Mouse (Mus musculus) heart, adult 2 months (tissue): ENCODE measurements around the gene Kdm6a. TPM values are rescaled to one million over a fixed set of nuclear protein-coding genes. Genes with fewer than 3 reads are reported as not detected.

Experiments
- DNase-seq, 2 experiments: peaks; one replicate each; pipeline ENCODE4 v3.0.0; 2021
- H3K27ac ChIP-seq: fragments of 200-600 bp; 2 replicates; pipeline ENCODE4 v1.8.1; 2022
- H3K27me3 ChIP-seq: fragments of 200-500 bp; 2 replicates; pipeline ENCODE4 v1.6.1; 2012; ENCODE audit warnings: mild to moderate bottlenecking, low read length, inconsistent platforms, mixed read lengths; ENCODE audit not compliant: control insufficient read depth, insufficient read depth
- H3K36me3 ChIP-seq: fragments of 200-500 bp; 2 replicates; pipeline ENCODE4 v1.6.1; 2012; ENCODE audit warnings: low read length, inconsistent platforms; ENCODE audit not compliant: control insufficient read depth, insufficient read depth
- H3K4me1 ChIP-seq: fragments of 200-500 bp; 2 replicates; pipeline ENCODE4 v1.6.1; 2011; ENCODE audit warnings: low read length; ENCODE audit not compliant: control insufficient read depth, insufficient read depth
- H3K4me3 ChIP-seq: fragments of 200-600 bp; 2 replicates; pipeline ENCODE4 v1.8.1; 2022
- H3K79me2 ChIP-seq: fragments of 200-500 bp; replicated peaks from 2 replicates; pipeline ENCODE4 v1.6.1; 2012; ENCODE audit warnings: mild to moderate bottlenecking, inconsistent platforms, low read length, moderate library complexity, mixed read lengths; ENCODE audit not compliant: control insufficient read depth, insufficient read depth
- H3K9ac ChIP-seq: fragments of 200-500 bp; 2 replicates; pipeline ENCODE4 v1.6.1; 2012; ENCODE audit warnings: low read depth, mild to moderate bottlenecking, control low read depth, inconsistent platforms, low read length, mixed read lengths
- CTCF ChIP-seq: fragments of 200-600 bp; IDR thresholded peaks from 2 replicates; pipeline ENCODE4 v1.8.1; 2022; ENCODE audit warnings: antibody characterized with exemption, mild to moderate bottlenecking, moderate library complexity
- EP300 ChIP-seq: fragments of 200-500 bp; IDR thresholded peaks from 2 replicates; pipeline ENCODE4 v1.6.1; 2011; ENCODE audit warnings: low read depth, low read length, control low read depth; ENCODE audit not compliant: insufficient read depth
- POLR2A ChIP-seq: fragments of 200-500 bp; IDR thresholded peaks from 2 replicates; pipeline ENCODE4 v1.6.1; 2011; ENCODE audit warnings: mild to moderate bottlenecking, low read depth, low read length, control low read depth; ENCODE audit not compliant: insufficient read depth
- WGBS: fragments of 180-500 bp; shearing (Covaris S2); methylation state at CpG from one replicate; pipeline ENCODE4 v1.1.7; 2018; 5-methylcytosine and 5-hydroxymethylcytosine counted together
- intact Hi-C: fragments of 180-260 bp; cut with DNase I; formaldehyde crosslinking; loops from one replicate; pipeline ENCODE4 v1.15.1; 2025
- polyA plus RNA-seq: library from polyadenylated mRNA; depleted of rRNA; stranded (reverse); fragments of >200 nt; gene quantifications from 2 replicates; pipeline ENCODE4 v1.2.3, GENCODE M21; 2012; rRNA removed
- total RNA-seq, 2 experiments: library from RNA; stranded (reverse); gene quantifications; 2 replicates each; pipeline ENCODE4 v1.2.3; 2021

The Kdm6a gene
- total and polyA plus RNA-seq, 3 experiments = 7.0 to 33.5 (median 22.5) TPM

DNA sequence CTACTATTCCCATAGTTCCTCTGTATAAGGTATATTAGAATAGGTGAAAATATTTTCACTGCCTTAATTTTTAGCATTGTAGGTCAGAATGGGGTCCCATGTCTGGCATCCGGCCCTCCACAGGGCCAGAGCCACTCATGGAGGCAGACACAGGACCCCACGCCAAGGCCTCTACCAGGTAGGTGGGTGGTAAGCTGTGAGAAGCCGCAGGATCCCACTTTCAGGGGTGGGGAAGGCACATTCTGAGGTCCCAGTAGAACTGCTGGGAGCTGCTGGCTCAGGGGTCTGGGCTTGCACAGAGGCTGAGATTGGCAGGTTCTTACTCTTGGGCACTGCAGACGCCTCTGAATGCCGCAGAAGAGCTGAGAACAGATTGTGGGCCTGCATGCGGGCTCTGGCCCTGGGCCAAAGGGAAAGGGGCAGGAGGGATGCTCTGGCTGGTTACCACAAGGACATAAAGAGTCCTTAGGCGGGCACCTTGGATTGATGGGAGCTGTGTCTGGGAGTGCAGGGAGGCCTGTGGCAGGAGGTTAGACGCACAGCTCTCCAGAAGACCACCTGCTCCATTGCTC, 95.9 kb downstream of the Kdm6a start:
- Histone ChIP-seq H3K27me3 (no peaks in the 10 kb centered on the region), H3K4me3 (no peak overlapping the region), H3K27ac (no peak overlapping the region), H3K36me3 (no peaks in the 10 kb centered on the region), H3K79me2 (no peaks in the 10 kb centered on the region), H3K4me1 (no peaks in the 10 kb centered on the region), H3K9ac (no peak overlapping the region)
- 91% methylated on average over 8 of the region's 8 CpGs for WGBS
- intact Hi-C loops = no loop called here
- TF ChIP-seq POLR2A = no peak
- no peak for TF ChIP-seq CTCF
- TF ChIP-seq EP300 = no peak
- no peak for DNase-seq

DNA sequence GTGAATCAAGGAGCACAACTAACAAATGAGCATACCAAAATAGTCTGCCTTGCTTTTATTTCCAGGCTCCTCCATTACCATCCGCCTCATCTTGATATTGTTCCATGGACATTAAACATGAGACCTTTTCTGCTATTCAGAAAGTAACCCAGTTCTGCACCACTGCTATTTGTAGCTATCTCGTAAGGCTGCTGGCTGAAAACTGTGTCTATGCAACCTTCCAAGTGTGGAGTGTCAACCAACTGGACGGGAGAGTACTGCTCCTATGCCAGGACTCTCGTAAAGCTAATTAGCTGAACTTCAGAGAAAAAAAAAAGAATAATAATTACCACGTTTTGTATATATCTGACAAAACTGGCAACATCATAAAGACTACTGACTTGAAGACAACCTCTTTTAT, 116.2 kb downstream of the Kdm6a start:
- 52% methylated on average over 5 of the region's 5 CpGs for WGBS
- Histone ChIP-seq H3K4me3 (no peak overlapping the region), H3K27me3 (no peaks in the 10 kb centered on the region), H3K9ac (no peak overlapping the region), H3K79me2 (no peaks in the 10 kb centered on the region), H3K27ac (peak overlapping the region; percentile 44), H3K36me3 (no peaks in the 10 kb centered on the region), H3K4me1 (no peaks in the 10 kb centered on the region)
- peak in 1 of 2 experiments; percentile 15 for DNase-seq
- intact Hi-C loops = no loop called here
- TF ChIP-seq CTCF = no peak
- TF ChIP-seq POLR2A = no peak
- no peak for TF ChIP-seq EP300

DNA sequence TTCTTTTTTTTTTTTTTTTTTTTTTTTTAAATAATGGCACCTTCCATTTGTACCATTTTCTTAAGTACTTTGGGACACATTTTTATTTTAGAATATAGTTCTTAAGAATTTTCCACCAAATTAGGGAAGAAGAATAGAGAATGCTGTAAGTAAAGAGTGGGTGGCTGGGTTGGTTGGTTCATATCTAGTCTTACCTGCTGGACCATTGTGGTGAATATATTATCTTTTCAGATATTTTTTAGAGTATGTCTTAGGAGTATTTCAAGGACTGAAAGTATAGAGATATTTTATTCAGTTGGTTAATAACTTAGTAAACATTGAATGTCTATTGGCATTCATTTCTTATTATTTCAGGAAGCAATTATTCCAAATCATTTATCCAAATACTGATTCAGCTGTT, 117.8 kb downstream of the Kdm6a start:
- Histone ChIP-seq H3K27me3 (no peaks in the 10 kb centered on the region), H3K4me1 (no peaks in the 10 kb centered on the region), H3K4me3 (no peak overlapping the region), H3K27ac (no peak overlapping the region), H3K9ac (no peak overlapping the region), H3K79me2 (no peaks in the 10 kb centered on the region), H3K36me3 (no peaks in the 10 kb centered on the region)
- DNase-seq = no peak
- intact Hi-C loops = loop anchor here (5.0 kb wide), 1 partner anchor 162 kb away; no protein-coding TSS in a partner anchor
- TF ChIP-seq EP300 (no peak), POLR2A (no peak), CTCF (no peak)

Other genes with a start within 250 kb of the Kdm6a start
- not detected for gene Dusp21, start 16.7 kb upstream of the Kdm6a start, total RNA-seq
- gene Dusp21, start 16.7 kb upstream of the Kdm6a start, polyA plus RNA-seq = not detected in 2 replicates